Mouse (Mus musculus) lung, postnatal 10 days (tissue): ENCODE measurements at regions not wholly inside any gene's neighbourhood (a gene's known extent, or its start where the extent isn't known, plus 50 kb on each side); places are given as distances from the start of the nearest gene placed in this dataset.

Experiments
- DNase-seq: peaks from one replicate; pipeline ENCODE4 v3.0.0; 2021

- peak; percentile 10 for DNase-seq
These were observed 50.3 kb upstream of the Nmu start for GRCm38 (mm10) chr5:76413886-76414285.

- DNase-seq: no peak
These were observed 52.7 kb upstream of the Nmu start for GRCm38 (mm10) chr5:76416256-76416655.

- no peak for DNase-seq
These were observed 53.5 kb upstream of the Nmu start for GRCm38 (mm10) chr5:76417137-76417536.

DNA sequence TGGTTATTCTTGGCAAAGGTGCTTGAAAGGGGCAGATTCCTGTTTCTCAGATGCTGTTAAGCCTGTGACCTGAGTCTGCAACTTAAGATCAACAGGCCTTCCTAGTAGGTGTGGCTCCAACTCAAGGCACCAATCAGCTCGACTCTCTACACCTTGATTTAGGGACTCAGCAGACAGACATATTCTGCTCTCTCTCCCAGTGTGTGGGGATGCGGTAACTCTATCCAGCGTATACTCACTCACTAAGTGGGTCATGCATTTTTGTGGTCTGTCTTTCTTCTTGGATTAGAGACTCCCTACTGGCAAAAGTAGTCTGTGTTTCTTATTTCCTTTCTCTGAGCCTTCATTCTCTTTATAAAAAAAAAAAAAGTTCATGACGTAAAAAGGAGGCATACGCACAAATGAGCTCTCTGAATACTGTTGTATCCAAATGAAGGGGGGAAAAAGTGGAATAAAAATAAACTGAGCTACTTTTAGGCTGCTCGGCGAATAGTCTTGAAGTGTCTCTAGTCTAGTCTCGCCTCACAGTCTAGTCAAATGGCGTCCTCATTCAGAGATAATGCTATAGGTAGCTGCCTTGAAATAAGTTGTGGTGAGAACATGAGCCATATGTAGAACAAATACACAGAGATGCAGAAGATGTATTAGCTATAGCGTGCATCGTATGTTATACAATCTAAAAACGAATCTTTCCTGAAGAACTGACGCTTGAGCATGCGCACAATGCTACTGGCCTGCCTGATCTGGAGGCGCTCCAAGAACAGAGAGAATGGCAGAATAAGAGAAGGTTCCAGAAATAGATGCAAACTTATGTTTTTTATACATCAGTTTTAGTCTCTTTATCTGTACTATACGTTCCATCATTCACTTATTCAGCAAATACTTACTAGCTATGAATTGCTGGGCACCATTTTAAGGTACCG, 55.6 kb upstream of the Nmu start:
- DNase-seq: no peak

DNA sequence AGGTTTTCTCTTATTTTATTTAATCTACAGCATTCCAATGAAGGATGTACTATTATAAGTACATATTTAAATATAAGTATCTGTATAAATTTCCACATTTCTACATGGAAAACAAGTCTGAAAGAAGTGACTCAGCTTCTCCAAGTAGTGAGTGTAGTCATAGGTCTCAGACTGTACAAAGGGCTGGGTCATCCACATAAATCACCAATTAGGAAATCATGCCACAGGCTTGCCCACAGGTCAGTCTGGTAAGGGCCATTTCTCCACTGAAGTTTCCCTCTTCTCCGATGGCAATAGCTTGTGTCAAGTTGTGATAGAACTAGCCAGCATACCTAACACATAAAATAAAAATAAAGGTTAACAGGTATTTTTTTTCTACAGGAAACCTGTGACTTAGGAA, 56.3 kb upstream of the Nmu start:
- DNase-seq: no peak

DNA sequence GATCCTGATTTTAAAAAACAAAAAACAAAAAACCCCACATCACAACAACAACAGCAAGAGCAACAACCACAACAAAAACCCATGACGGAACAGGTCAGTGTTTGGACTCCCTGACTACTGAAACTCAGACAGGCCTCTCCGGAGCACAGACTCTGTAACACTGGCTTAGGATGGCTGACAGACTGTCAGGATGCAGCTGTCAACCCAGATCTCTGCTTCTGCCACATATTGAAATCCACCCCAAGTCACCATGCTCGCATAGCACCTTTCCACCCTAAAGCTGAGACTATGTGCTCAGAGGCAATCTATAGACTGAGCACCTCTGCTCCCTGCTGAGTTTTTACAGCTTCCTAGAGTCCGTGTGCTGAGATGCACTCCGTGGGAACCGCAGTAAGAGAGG, 57.0 kb upstream of the Nmu start:
- no peak for DNase-seq

DNA sequence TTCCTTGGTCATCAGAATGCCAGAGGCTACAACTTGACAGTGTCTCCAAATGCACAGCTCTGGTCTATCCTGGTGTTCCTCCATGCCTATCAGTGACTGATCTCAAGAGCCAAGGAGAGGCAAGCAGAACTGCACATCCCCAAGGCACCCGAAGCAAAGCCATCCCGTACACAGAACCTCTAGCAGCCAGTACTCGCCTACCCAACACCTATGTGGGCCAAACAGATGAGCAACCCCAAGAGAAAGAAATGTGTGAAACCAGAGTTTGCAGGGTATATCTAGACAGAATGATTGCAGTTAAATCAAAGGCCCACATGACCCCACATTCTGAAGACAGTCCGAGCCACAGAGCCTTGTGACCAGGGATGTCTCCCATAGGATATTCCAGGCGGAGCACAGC, 60.0 kb upstream of the Nmu start:
- DNase-seq: no peak

DNA sequence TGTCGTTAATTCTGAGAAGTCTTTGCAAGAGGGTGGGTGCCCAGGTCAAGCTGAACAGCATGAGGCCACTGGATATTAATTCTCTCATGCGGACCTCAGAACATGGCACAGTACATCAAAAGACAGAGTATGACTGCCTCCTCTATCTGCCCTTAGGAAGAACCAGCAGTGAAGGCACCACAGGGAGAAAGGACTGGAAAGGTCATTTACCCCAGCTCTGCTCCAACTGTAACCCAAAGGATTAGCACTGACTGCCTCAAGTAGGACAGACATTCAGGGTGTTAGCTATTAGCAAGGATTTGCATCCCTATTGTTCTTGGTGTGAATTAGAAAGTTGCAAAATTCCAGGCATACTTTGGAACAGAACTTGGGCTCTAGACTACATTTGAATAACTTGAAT, 58.2 kb upstream of the Gm7271 start:
- DNase-seq: no peak

- DNase-seq: no peak
These were observed 56.3 kb upstream of the Gm7271 start for GRCm38 (mm10) chr5:76427581-76427980.

GRCm38 (mm10) chr5:76429441-76429840, 54.4 kb upstream of the Gm7271 start:
- no peak for DNase-seq

DNA sequence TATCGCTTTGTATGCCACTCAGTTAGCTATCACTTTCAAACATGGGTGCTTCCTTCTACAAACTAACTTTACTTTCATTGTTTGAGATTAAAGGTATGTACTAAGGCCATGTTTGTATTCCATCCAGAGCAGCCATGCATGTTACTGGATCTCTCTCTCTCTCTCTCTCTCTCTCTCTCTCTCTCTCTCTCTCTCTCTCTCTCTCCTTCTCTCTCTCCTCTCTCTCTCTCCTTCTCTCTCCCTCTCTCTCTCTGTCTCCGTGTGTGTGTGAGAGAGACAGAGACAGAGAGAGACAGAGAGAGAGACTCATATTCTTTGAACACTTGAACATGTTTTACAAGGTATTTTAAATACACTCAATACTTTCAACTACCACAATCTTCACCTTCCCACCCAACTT, 50.2 kb upstream of the Gm7271 start:
- no peak for DNase-seq
